Mouse (Mus musculus) bone marrow macrophage, adult 2 months (primary cell): ENCODE data around the gene Nf1. TPM values are rescaled to one million over a fixed set of nuclear protein-coding genes. Genes with fewer than 3 reads are reported as not detected.
"Not testable (repeated sequence)": the region's sequence is repeated elsewhere in the genome, so short reads cannot be mapped to it uniquely, and the experiment has no call there.

Experiments
- H3K27ac ChIP-seq: 2 replicates; pipeline ENCODE4 v1.5.1; 2012; ENCODE audit warnings: low read depth, low read length; ENCODE audit not compliant: insufficient read depth
- H3K4me1 ChIP-seq: 2 replicates; pipeline ENCODE4 v1.6.1; 2012; ENCODE audit warnings: low read length; ENCODE audit not compliant: control insufficient read depth, insufficient read depth
- H3K4me3 ChIP-seq: 2 replicates; pipeline ENCODE4 v1.5.1; 2012; ENCODE audit warnings: mild to moderate bottlenecking, low read length, moderate library complexity; ENCODE audit not compliant: insufficient read depth
- CTCF ChIP-seq: IDR thresholded peaks from 2 replicates; pipeline ENCODE4 v1.5.1; 2012; ENCODE audit warnings: low read depth, mild to moderate bottlenecking, low read length, moderate library complexity
- POLR2A ChIP-seq: IDR thresholded peaks from 2 replicates; pipeline ENCODE4 v1.6.1; 2012; ENCODE audit warnings: mild to moderate bottlenecking, low read depth, low read length, borderline replicate concordance
- polyA plus RNA-seq: library from polyadenylated mRNA; stranded (reverse); fragments of >200 nt; gene quantifications from 2 replicates; pipeline ENCODE4 v1.2.4, GENCODE M21; 2012; ENCODE audit not compliant: missing spikeins, insufficient read depth, insufficient read length

Nf1 gene
- 19.7 and 19.9 TPM in 2 replicates for polyA plus RNA-seq

DNA sequence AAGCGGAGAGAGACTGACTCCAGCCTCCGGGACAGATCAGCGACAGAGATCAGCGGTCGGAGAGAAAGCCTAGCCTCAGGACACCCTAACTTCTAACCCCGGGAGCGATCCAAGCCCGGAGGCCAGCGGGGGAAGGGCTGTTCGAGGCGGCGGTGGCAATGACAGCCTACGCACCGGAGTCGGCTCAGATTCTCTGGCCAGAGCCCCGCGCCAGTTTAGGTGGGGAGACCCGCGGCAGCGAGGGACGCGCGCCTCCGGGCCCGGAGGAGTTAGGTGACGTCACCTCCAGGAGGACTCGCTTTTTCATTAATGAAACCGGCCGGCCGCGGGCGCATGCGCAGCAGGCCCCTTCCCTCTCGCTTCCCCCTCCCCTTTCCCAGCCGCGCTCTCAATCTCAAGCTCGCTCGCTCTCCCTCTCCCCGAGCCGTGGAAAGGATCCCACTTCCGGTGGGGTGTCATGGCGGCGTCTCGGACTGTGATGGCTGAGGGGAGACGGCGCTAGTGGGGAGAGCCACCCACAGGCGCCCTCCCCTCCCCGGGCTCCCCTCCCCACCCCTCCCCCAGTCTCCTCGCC, at the start of gene Nf1:
Gene Nf1, plus strand, starts transcription at position 460 of the 574 bp plus-strand sequence.
- Histone ChIP-seq H3K27ac (peak within 1 kb of the TSS; percentile 33; the same call in 1 of the 2 replicates), H3K4me3 (peak within 1 kb of the TSS; percentile 86), H3K4me1 (peaks cover 7% of the 10 kb centered on the region)
- no peak for TF ChIP-seq CTCF
- no peak for TF ChIP-seq POLR2A

DNA sequence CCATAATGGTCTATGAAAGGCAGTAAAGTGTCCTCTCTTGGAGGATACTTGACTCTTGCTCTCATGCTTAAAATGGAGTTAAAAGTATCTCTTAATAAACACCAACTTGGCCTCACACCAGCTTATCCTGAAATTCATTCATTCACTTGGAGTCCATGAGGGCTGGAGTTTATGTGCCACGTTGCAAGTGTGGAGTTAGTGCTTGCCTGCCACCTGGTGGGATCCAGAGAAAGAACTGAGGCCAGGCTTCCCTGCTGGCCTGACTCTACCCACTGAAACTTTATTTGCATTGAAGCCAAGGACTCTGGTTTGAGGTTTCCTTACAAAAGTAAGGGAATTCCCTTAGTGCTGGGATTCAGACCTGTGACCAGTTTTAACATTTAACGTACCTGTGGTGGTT, 49.0 kb upstream of the Nf1 start:
- no peak overlapping the region for H3K4me3 ChIP-seq
- H3K4me1 ChIP-seq: peaks cover 65% of the 10 kb centered on the region
- H3K27ac ChIP-seq: peak overlapping the region; percentile 61
- TF ChIP-seq CTCF (0 out of 2 replicates have a peak, but pooled peaks have one; percentile 24), POLR2A (no peak)

DNA sequence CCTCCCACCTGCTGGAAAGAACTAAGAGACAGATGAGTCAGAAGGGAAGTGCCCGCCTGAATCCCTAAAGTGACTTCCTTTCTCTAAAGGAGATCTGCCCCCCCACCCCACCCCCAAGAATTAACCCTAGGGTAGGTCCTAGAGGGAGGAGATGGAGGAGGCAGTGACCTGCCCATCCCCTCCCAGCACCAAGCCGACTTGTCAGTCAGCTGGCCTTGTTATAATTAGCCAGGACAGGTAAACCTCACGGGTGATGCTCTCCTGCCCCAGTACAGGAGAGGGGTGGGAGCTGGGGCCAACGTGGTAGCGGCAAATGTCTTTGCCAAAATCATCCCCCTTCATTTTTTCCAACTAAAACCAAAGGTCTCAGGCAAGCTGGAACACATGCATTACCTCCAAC, 47.8 kb upstream of the Nf1 start:
- TF ChIP-seq POLR2A (no peak), CTCF (no peak)
- Histone ChIP-seq H3K4me1 (peaks cover 60% of the 10 kb centered on the region), H3K4me3 (no peak overlapping the region), H3K27ac (peak overlapping the region; percentile 61)

DNA sequence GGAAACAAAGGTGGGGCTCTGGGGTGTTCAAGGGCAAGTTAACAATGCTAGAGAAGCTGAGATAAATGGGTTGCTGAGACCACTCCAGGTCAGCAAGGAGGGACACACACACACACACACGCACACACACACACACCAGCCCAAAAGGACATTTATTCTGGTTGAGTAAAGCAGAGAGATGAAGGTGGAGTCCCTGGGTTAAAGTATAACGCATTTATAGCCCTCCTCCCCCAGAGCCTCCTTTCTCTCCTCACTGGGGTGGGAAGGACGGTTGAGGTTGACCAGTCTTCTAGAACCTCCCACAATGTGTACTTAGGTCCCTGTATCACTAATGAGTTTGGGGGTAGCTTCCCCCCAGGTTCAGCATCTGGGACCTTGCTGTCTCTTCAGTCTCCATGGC, 47.4 kb upstream of the Nf1 start:
- H3K27ac ChIP-seq: no peak overlapping the region
- peaks cover 57% of the 10 kb centered on the region for H3K4me1 ChIP-seq
- no peak overlapping the region for H3K4me3 ChIP-seq
- TF ChIP-seq CTCF (no peak), POLR2A (no peak)

DNA sequence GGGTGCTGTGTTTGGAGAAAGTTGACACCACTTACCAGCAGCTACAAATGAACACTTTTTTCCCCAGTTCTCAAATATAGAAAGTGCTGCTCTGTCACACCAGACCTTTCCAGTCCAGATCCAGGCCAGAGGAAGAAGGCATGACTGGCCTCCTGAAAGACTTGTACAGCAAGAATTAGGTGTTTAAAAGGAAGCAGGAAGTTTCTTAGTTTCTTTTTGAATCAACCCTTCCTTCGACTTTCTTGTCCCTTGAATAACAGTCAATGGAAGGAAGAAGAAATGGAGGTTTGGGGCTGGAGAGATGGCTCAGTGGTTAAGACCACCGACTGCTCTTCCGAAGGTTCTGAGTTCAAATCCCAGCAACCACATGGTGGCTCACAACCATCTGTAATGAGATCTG, 46.5 kb upstream of the Nf1 start:
- no peak overlapping the region for H3K4me3 ChIP-seq
- H3K27ac ChIP-seq: peak overlapping the region; percentile 47
- peaks cover 51% of the 10 kb centered on the region for H3K4me1 ChIP-seq
- TF ChIP-seq CTCF (no peak), POLR2A (no peak)

DNA sequence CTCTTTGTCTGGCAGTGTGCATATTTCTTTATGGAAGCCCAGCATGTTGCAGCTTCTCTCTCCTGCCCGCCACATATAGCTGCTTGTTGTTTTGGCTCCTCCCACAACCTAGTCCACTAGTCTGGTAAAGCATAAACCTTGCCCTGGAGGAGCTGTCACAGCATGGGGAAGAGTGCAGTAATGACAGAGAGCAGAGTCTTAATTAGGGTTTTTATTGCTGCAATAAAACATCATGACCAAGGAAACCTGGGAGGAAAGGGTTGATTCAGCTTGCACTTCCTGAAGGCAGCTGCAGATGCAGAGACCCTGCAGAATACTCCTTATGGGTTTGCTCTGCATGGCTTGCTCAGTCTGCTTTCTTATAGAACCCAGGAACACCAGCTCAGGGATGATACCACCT, 45.5 kb upstream of the Nf1 start:
- Histone ChIP-seq H3K4me1 (peaks cover 41% of the 10 kb centered on the region), H3K4me3 (no peak overlapping the region), H3K27ac (no peak overlapping the region)
- TF ChIP-seq CTCF (no peak), POLR2A (no peak)

DNA sequence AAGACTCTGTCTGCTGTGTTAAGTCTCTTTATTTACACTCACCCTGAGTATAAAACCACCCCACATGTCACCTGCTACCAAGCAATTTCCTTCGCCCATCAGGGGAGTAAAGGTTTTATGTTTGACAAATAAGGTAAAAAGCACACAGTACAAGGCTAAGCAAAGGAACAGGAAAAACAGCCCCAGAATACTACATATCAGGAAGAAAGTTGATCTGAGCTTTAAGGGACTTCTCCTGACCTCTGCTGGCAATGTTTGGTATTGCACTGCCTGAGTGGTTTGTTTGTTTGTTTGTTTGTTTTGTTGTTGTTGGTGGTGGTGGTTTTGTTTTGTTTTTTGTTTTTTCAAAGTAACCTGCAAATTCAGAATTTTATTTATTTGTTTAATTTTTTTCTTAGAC, 43.3 kb upstream of the Nf1 start:
- H3K4me1 ChIP-seq: peaks cover 25% of the 10 kb centered on the region
- H3K4me3 ChIP-seq: no peak overlapping the region
- 0 out of 2 replicates have a peak overlapping the region, but pooled peaks have one; percentile 3 for H3K27ac ChIP-seq
- TF ChIP-seq CTCF (no peak), POLR2A (no peak)

DNA sequence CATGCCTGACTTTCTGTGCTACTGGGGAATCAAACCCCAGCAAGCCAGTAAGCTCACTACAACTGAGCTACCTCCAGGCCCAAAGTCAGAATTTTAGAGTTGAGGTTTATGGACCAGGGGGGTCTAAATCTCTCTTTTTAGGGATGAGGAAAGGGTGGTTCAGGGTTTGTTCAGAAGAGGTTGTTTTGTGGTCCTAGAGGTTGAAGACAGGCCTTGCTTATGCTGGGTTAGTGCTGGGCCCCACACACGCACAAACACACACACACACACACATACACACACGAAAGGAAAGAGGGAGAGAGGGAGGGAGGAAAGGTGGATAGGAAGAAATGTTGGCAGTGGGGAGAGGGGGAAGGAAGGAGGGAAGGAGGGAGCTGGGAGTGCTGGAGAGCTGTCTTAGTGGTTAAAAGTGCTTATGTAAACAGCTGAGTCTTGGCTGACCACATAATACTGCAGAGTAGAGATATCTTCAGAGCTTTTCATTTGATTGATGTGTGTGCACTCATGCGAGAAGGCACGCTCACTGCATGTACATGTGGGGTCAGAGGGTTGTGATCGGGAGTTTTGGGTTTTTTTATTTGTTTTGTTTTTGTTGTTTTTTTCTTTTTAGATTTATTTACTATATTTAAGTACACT, 42.5 kb upstream of the Nf1 start, which contains the start of gene Gm9964:
Gene Gm9964, minus strand, starts transcription at position 51 of the 636 bp plus-strand sequence.
- 0 out of 2 replicates have a peak within 1 kb of the TSS, but pooled peaks have one; percentile 3 for H3K27ac ChIP-seq
- no peak within 1 kb of the TSS for H3K4me3 ChIP-seq
- TF ChIP-seq CTCF: no peak
- TF ChIP-seq POLR2A: no peak
- peaks cover 17% of the 10 kb centered on the region for H3K4me1 ChIP-seq

DNA sequence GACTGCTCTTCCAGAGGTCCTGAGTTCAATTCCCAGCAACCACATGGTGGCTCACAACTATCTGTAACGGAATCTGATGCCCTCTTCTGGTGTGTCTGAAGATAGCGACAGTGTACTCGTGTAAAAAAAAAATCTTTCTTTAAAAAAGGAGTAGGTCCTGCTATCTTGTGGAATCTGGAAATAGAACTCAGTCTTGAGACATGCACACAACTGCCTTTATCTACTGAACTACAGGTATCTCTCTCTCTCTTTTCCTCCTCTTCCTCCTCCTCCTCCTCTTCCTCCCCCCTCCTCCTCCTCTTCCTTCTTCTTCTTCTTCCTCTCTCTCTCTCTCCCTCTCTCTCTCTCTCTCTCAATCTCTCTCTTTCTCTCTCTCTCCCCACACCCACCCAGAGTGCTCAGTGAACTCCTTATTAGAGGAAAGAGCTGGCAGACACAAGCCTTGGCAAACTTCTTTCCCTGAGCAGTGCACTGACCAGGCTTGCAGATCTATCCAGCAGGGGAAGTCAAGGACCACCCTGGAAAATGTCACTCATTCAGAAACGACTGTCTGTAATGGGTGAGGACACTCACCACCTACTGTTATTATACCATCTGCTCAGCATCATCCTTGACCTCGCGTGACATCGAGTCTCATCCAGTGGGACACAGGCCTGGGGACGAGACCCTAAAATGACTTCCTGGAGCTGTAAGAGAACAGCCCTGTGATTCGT, 39.6 kb upstream of the Nf1 start:
- Histone ChIP-seq H3K4me3 (no peak overlapping the region), H3K27ac (no peak overlapping the region), H3K4me1 (peaks cover 6% of the 10 kb centered on the region)
- TF ChIP-seq POLR2A: no peak
- no peak for TF ChIP-seq CTCF

DNA sequence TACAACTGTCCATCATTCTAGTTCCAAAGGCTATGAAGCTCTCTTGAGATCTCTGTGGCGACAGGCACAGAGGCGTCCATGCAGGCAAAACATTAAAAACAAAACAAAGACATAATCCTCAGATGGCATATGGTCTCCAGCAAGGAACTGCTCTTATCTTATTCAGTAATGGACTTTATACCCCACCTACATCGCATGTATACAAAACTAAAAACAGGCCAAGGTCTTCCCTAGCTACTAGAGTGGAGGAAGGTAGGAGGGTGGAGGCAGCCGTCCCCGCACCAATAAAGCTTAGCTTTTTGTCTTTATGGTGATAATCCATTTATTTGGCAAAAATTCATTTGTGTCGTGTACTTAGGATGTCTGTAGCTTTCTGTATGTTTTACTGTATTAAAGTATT, 36.4 kb upstream of the Nf1 start:
- H3K27ac ChIP-seq: no peak overlapping the region
- no peak overlapping the region for H3K4me3 ChIP-seq
- H3K4me1 ChIP-seq: peaks cover 33% of the 10 kb centered on the region
- TF ChIP-seq CTCF (no peak), POLR2A (no peak)

DNA sequence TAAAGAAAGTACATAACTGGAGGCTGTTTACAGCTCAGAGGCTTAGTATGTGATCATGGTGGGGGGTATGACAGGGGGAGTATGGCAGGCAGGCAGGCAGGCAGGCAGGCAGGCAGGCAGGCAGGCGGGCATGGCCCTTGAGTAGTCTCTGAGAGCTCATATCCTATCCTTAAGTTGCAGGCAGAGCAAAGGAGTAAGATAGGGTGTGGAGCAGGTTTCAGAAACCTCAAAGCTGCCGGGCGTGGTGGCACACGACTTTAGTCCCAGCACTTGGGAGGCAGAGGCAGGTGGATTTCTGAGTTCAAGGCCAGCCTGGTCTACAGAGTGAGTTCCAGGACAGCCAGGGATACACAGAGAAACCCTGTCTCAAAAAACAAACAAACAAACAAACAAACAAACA, 35.2 kb upstream of the Nf1 start:
- peaks cover 34% of the 10 kb centered on the region for H3K4me1 ChIP-seq
- H3K4me3 ChIP-seq, H3K27ac ChIP-seq: not testable (repeated sequence)
